Mouse (Mus musculus): ENCODE results near the gene Prr5l. TPM values are rescaled to one million over a fixed set of nuclear protein-coding genes. Genes with fewer than 3 reads are reported as not detected.

The Prr5l gene
- polyA plus RNA-seq, 1 experiment from 2014 or later, result 6.0 TPM

DNA sequence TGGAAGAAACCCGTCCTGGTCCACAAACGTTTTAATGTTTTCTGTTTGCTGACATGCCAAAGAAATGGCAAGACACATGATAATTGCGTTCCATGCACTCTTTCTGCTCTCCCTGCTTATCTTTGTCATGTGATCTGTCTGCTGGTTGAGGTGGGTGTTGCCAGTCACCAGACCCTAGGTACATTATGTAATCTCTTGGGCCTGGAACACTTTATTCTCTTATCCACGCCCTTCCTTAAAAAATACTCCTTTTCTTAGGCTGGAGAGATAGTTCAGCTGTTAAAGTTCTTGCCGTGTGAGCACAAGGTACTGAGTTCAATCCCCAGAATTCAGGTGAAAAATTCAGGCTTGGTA, 68.6 kb downstream of the Prr5l start:
- H3K36me3 ChIP-seq (replicated peaks; ENCODE audit: control insufficient read depth, insufficient read depth), result no peaks in the 10 kb centered on the region
- ATAC-seq (ENCODE audit: low FRiP score) (no peak), DNase-seq (ENCODE audit: low spot score) (no peak)
- H3K9ac ChIP-seq, result no peak overlapping the region
- no peak overlapping the region for H3K4me3 ChIP-seq (replicated peaks; ENCODE audit: low read length)
- H3K27ac ChIP-seq, result no peak overlapping the region
- H3K9me3 ChIP-seq (ENCODE audit: control insufficient read depth, low read length), result no peaks in the 10 kb centered on the region
- no peaks in the 10 kb centered on the region for H3K4me1 ChIP-seq (replicated peaks; ENCODE audit: control insufficient read depth, insufficient read depth, low read length)
- 83% methylated on average over 5 of the region's 5 CpGs for WGBS
- no peaks in the 10 kb centered on the region for H3K27me3 ChIP-seq (ENCODE audit: control insufficient read depth, insufficient read depth, low read length)
- H3K4me2 ChIP-seq (replicated peaks), result no peak overlapping the region

DNA sequence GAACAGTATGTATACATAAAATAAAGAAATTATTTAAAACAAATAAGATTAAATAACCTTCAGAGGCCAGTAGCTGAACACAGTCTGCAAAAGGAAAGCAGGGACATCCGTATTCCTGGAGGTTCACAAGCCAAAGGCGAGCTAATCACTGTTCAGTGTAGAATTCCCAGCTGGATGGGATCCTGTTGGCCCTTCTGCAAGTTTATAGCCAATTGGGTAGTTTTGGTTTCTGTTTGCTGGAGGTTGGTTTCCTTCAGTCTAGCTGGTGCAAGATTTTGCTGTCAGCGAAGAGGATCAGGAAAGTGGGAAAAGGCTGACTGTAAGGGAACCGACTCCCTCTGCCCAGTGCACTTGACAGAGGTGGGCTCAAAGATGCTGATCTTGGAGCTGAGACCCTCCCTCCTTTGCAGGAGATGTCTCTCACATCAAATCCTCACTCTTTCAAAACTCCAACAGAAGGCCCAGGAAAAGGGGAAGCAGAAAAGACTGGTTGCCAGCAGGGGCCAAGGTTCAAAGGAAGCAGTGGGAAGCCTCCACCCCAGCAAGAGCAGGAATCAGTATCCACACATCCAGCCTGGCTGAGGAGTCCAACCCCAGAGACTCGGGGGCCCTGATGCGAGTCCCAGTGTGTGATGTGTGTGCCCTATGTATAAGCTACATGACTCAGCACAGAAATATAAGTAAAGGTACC, 69.1 kb downstream of the Prr5l start:
- 65% methylated on average over 6 of the region's 6 CpGs for WGBS
- no peaks in the 10 kb centered on the region for H3K27me3 ChIP-seq (ENCODE audit: control insufficient read depth, insufficient read depth, low read length)
- no peak overlapping the region for H3K9ac ChIP-seq
- ATAC-seq (ENCODE audit: low FRiP score) (no peak), DNase-seq (ENCODE audit: low spot score) (no peak)
- no peak overlapping the region for H3K27ac ChIP-seq
- H3K4me3 ChIP-seq (replicated peaks; ENCODE audit: low read length), result no peak overlapping the region
- H3K9me3 ChIP-seq (ENCODE audit: control insufficient read depth, low read length), result no peaks in the 10 kb centered on the region
- H3K4me1 ChIP-seq (replicated peaks; ENCODE audit: control insufficient read depth, insufficient read depth, low read length), result no peaks in the 10 kb centered on the region
- H3K4me2 ChIP-seq (replicated peaks), result no peak overlapping the region
- H3K36me3 ChIP-seq (replicated peaks; ENCODE audit: control insufficient read depth, insufficient read depth), result no peaks in the 10 kb centered on the region

DNA sequence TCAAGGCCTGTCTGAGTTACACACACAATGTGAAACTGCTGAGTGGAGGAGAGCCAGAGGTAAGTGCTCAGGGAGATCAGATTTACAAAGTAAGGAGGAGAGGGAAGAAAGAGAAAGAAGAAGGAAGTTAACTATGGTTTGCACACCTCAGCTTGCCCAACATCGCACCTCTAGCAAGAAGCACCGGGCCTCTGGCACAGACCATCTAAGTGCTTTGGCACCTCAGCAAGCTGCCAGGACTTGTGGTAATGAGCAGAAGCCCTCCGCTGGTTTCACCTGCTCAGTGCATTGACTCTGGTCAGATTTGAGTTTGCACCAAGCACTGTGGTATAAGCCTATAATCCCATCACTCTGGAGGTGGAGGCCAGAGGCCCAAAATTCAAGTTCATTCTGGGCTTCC, 70.9 kb downstream of the Prr5l start:
- WGBS, result 93% methylated on average over 3 of the region's 3 CpGs
- ATAC-seq (ENCODE audit: low FRiP score) (no peak), DNase-seq (ENCODE audit: low spot score) (no peak)
- no peaks in the 10 kb centered on the region for H3K27me3 ChIP-seq (ENCODE audit: control insufficient read depth, insufficient read depth, low read length)
- no peak overlapping the region for H3K27ac ChIP-seq
- H3K9me3 ChIP-seq (ENCODE audit: control insufficient read depth, low read length), result no peaks in the 10 kb centered on the region
- no peak overlapping the region for H3K9ac ChIP-seq
- H3K4me1 ChIP-seq (replicated peaks; ENCODE audit: control insufficient read depth, insufficient read depth, low read length), result no peaks in the 10 kb centered on the region
- no peak overlapping the region for H3K4me3 ChIP-seq (replicated peaks; ENCODE audit: low read length)
- H3K36me3 ChIP-seq (replicated peaks; ENCODE audit: control insufficient read depth, insufficient read depth), result no peaks in the 10 kb centered on the region
- no peak overlapping the region for H3K4me2 ChIP-seq (replicated peaks)

DNA sequence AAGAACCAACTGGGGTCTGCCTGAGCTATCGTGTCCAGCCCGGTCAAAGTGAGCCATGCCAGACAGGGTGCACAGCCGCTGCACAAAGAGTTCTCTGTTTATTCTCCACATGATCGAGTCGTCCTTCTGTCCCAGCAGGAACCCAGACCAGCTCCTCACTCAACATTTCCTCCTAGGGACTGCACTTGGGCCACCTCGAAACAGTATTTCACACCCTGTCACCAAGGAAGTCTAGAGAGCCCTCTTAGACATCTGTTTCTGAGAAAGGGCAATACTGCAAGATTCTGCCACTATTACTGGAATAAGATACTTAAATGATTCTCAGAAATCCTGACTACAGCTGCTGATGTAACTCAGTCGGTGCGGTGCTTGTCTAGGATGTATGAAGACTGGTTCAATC, 72.1 kb downstream of the Prr5l start:
- no peaks in the 10 kb centered on the region for H3K27me3 ChIP-seq (ENCODE audit: control insufficient read depth, insufficient read depth, low read length)
- H3K9me3 ChIP-seq (ENCODE audit: control insufficient read depth, low read length), result no peaks in the 10 kb centered on the region
- no peak for ATAC-seq (ENCODE audit: low FRiP score)
- no peak overlapping the region for H3K9ac ChIP-seq
- no peaks in the 10 kb centered on the region for H3K36me3 ChIP-seq (replicated peaks; ENCODE audit: control insufficient read depth, insufficient read depth)
- H3K4me1 ChIP-seq (replicated peaks; ENCODE audit: control insufficient read depth, insufficient read depth, low read length), result no peaks in the 10 kb centered on the region
- 61% methylated on average over 8 of the region's 8 CpGs for WGBS
- H3K4me2 ChIP-seq (replicated peaks), result no peak overlapping the region
- H3K4me3 ChIP-seq (replicated peaks; ENCODE audit: low read length), result no peak overlapping the region
- no peak for DNase-seq (ENCODE audit: low spot score)
- no peak overlapping the region for H3K27ac ChIP-seq

DNA sequence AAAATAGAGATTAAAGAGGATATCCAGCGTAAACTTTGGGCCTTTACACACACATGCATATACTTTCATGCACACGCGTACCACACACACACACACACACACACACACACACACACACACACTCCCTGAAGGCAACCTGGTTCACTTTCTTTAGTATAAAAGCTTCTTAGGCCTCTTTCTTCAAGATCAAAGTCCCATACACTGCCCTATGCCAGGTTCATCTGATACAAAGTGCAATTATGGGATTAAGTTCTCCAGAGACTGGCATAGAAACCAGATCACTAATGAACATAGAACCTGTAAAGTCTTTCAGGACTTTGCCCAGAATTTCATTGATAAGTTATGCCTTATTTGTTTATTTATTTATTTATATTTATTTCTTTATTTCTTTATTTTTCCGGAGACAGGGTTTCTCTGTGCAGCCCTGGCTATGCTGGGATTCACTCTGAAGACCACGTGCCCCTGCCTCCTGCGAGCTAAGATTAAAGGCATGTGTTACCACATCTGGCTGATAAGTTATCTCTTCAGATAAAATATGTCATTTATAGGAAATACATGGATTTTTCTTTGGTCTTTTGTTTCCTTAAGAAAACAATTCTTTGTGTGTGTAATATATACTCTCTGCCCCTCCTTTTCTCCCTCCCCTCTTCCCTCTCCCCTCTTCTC, 73.1 kb downstream of the Prr5l start:
- ATAC-seq (ENCODE audit: low FRiP score) (no peak), DNase-seq (ENCODE audit: low spot score) (no peak)
- Histone ChIP-seq H3K27ac (no peak overlapping the region), H3K9me3 (ENCODE audit: control insufficient read depth, low read length) (no peaks in the 10 kb centered on the region), H3K4me2 (replicated peaks) (no peak overlapping the region), H3K36me3 (replicated peaks; ENCODE audit: control insufficient read depth, insufficient read depth) (no peaks in the 10 kb centered on the region), H3K4me1 (replicated peaks; ENCODE audit: control insufficient read depth, insufficient read depth, low read length) (no peaks in the 10 kb centered on the region), H3K9ac (no peak overlapping the region), H3K4me3 (replicated peaks; ENCODE audit: low read length) (no peak overlapping the region), H3K27me3 (ENCODE audit: control insufficient read depth, insufficient read depth, low read length) (no peaks in the 10 kb centered on the region)
- 94% methylated on average over 6 of the region's 6 CpGs for WGBS

DNA sequence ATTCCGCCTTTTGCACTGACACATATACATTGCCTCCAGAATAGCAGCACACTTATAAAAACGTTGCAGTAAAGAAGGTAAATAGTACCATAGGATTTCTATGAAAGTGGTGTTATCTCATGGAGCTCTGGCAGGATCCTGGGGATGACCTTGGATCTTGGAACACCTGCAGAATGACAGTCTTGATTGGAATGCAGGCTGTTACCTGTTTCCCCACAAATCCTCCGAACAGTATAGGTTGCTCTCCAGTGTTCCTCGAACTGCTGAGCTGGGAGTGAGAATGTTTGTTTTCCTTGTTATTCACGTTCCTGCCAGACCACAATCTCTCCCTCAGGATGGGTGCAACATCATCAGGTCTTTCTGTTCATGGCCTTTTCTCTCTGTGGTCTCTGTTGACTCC, 75.1 kb downstream of the Prr5l start:
- no peaks in the 10 kb centered on the region for H3K4me1 ChIP-seq (replicated peaks; ENCODE audit: control insufficient read depth, insufficient read depth, low read length)
- DNase-seq (ENCODE audit: low spot score) (no peak), ATAC-seq (ENCODE audit: low FRiP score) (no peak)
- no peak overlapping the region for H3K4me3 ChIP-seq (replicated peaks; ENCODE audit: low read length)
- no peak overlapping the region for H3K27ac ChIP-seq
- no peaks in the 10 kb centered on the region for H3K36me3 ChIP-seq (replicated peaks; ENCODE audit: control insufficient read depth, insufficient read depth)
- no peak overlapping the region for H3K9ac ChIP-seq
- no peaks in the 10 kb centered on the region for H3K9me3 ChIP-seq (ENCODE audit: control insufficient read depth, low read length)
- H3K27me3 ChIP-seq (ENCODE audit: control insufficient read depth, insufficient read depth, low read length), result no peaks in the 10 kb centered on the region
- 85% methylated on average over 5 of the region's 5 CpGs for whole genome bisulfite sequencing
- no peak overlapping the region for H3K4me2 ChIP-seq (replicated peaks)

DNA sequence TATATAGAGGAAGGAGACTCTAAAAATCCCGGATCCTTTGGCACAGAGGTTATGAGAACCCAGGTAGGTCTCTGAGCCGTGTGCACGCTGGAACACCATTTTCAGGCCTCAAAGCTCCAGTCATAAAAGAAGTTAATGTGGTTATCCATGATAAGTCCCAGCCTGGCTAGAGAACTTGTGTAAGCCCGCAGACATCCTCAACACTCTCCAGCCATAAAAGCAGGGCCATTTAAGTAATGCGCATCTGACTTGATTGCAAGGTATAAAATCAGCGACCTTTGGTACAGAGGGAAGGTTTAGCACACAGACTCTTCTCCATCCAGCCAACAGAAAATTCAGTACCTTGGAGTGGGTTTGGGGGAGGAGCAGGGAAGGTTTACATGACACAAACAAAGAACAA, 80.6 kb downstream of the Prr5l start:
- DNase-seq (ENCODE audit: low spot score) (no peak), ATAC-seq (ENCODE audit: low FRiP score) (no peak)
- Histone ChIP-seq H3K9me3 (ENCODE audit: control insufficient read depth, low read length) (no peaks in the 10 kb centered on the region), H3K27me3 (ENCODE audit: control insufficient read depth, insufficient read depth, low read length) (peaks cover 20% of the 10 kb centered on the region), H3K4me2 (replicated peaks) (no peak overlapping the region), H3K9ac (no peak overlapping the region), H3K4me3 (replicated peaks; ENCODE audit: low read length) (no peak overlapping the region), H3K36me3 (replicated peaks; ENCODE audit: control insufficient read depth, insufficient read depth) (no peaks in the 10 kb centered on the region), H3K27ac (no peak overlapping the region), H3K4me1 (replicated peaks; ENCODE audit: control insufficient read depth, insufficient read depth, low read length) (no peaks in the 10 kb centered on the region)
- 90% methylated on average over 6 of the region's 6 CpGs for WGBS

DNA sequence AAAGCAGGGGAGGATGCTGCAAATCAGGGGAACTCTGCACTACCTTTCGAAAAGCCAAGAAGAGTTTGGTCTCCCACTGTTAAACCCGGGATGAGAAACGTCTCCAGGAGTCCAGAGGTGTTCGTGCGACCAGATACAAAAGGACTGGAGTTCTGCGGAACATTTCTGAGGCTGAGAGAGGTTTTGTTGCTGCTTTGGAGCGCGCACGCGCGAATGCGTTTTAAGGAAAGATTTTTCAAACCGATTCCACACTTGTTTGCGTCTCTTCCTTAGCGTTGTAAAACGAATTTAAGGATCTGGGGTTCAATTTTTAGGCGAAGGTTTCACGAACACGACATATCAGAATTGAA, 85.0 kb downstream of the Prr5l start:
- peaks cover 42% of the 10 kb centered on the region for H3K27me3 ChIP-seq (ENCODE audit: control insufficient read depth, insufficient read depth, low read length)
- 0 out of 2 replicates have a peak, but pooled peaks cover 4% of the 10 kb centered on the region for H3K4me1 ChIP-seq (replicated peaks; ENCODE audit: control insufficient read depth, insufficient read depth, low read length)
- H3K36me3 ChIP-seq (replicated peaks; ENCODE audit: control insufficient read depth, insufficient read depth), result no peaks in the 10 kb centered on the region
- no peak overlapping the region for H3K27ac ChIP-seq
- ATAC-seq (ENCODE audit: low FRiP score) (no peak), DNase-seq (ENCODE audit: low spot score) (peak; percentile 52)
- H3K9ac ChIP-seq, result peak overlapping the region; percentile 47; the same call in 1 of the 2 replicates
- no peaks in the 10 kb centered on the region for H3K9me3 ChIP-seq (ENCODE audit: control insufficient read depth, low read length)
- peak overlapping the region; percentile 39 for H3K4me3 ChIP-seq (replicated peaks; ENCODE audit: low read length)
- H3K4me2 ChIP-seq (replicated peaks), result peak overlapping the region; percentile 64
- 1% methylated on average over 19 of the region's 19 CpGs for WGBS

DNA sequence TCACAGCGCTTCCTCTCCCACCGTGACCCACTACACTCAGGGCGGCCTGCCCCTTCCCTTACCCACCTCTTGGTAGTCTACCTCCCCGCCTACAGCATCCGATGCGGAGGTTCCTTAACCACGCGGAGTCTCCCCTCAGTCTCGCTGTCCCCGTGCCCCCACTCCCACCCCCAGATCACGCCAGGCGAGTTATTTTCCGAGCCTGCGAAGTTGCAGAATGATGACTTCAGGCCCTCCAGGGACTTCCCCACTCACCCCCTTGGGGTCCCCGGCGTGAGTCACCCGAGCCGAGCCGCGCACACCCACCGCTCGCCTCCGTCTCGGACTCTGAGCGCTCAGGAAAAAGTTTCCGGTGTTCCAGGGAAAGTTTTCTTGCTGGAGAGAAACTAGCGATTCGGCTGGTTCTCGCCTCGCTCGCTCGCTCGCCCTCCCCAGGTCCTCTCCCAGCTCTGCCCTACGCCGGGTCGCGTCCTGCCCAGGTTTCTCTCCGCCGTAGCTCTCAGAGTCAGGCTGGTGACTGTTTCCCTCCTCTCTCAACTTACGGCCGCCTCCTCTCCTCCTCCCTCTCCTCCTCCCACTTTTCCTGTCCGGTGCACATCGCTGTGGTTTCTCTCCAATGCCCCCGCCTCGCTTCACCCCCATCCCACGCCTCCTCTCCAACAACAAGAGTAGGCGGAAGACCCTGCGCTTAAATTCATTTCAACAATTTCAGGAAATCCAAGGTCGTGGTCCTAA, 85.5 kb downstream of the Prr5l start:
- Histone ChIP-seq H3K9me3 (ENCODE audit: control insufficient read depth, low read length) (no peaks in the 10 kb centered on the region), H3K36me3 (replicated peaks; ENCODE audit: control insufficient read depth, insufficient read depth) (no peaks in the 10 kb centered on the region), H3K4me3 (replicated peaks; ENCODE audit: low read length) (peak overlapping the region; percentile 39), H3K9ac (peak overlapping the region; percentile 47), H3K4me2 (replicated peaks) (peak overlapping the region; percentile 64), H3K27ac (no peak overlapping the region), H3K4me1 (replicated peaks; ENCODE audit: control insufficient read depth, insufficient read depth, low read length) (0 out of 2 replicates have a peak, but pooled peaks cover 4% of the 10 kb centered on the region), H3K27me3 (ENCODE audit: control insufficient read depth, insufficient read depth, low read length) (peaks cover 42% of the 10 kb centered on the region)
- ATAC-seq (ENCODE audit: low FRiP score) (peak; percentile 58), DNase-seq (ENCODE audit: low spot score) (peak; percentile 24)
- WGBS, result under 1% methylated on average over 49 of the region's 49 CpGs

All from hindbrain, embryonic 14.5 days (tissue).